Mouse (Mus musculus) ES-Bruce4 (cell line): ENCODE results near the gene Thpo.

Source experiments
- CTCF ChIP-seq: IDR thresholded peaks from one replicate; pipeline ENCODE4 v1.8.1; 2011; ENCODE audit warnings: low read depth, low read length
- POLR2A ChIP-seq: IDR thresholded peaks from one replicate; pipeline ENCODE4 v1.8.1; 2011; ENCODE audit warnings: low read length; ENCODE audit not compliant: insufficient read depth

GRCm38 (mm10) chr16:20761681-20762080 lies 27.4 kb upstream of the Thpo start:
- no peak for TF ChIP-seq POLR2A
- no peak for TF ChIP-seq CTCF
